Mouse (Mus musculus) adrenal gland (tissue): ENCODE data around the gene Hist2h2bb.
"Not testable (repeated sequence)": the region's sequence is repeated elsewhere in the genome, so short reads cannot be mapped to it uniquely, and the experiment has no call there.

Experiments used
- intact Hi-C: fragments of 180-260 bp; cut with DNase I; formaldehyde crosslinking; loops from one replicate; pipeline ENCODE4 v1.15.1; 2025

Gene Hist2h2bb

GRCm38 (mm10) chr3:96262979-96263550, 6.5 kb upstream of the Hist2h2bb start, which contains the start of gene Hist2h4:
TSS of gene Hist2h4 (minus strand) at chr3:96263311.
- intact Hi-C loops, result loop anchor here (5.0 kb wide), 1 partner anchor 46 kb away; the partner anchor contains the start of genes Bola1 and Hist2h2ab

- intact Hi-C loops, result loop anchor here (5.0 kb wide), 1 partner anchor 46 kb away; the partner anchor contains the start of genes Bola1 and Hist2h2ab
Observed at GRCm38 (mm10) chr3:96263558-96264403, 5.8 kb upstream of the Hist2h2bb start.

DNA sequence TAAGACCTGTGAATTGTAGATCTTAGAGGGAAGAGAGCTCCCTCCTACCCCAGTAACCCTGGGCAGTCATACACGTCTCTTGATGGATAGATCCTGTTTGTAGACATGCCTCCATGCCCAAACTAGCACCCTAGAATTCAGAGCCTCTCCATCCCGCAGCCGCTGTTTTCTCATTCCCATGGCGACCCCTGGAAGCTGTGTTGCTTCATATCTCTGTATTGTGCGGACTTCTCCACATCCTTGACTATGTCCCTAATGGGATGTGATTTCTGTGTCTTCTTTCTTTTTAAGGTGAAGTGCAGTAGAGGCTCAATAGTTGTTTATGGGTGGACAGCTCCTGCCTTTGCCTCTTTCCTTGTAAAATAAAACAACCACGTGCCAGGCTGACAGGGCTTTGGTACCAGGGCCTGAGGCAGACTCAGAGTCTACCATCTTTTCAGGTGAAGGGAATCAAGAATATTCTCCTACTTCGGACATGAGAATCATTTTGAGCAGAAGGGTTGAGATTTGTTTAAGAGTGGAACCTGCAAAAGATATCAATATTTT, 5.1 kb upstream of the Hist2h2bb start:
- intact Hi-C loops, result loop anchor here (5.0 kb wide), 1 partner anchor 47 kb away; the partner anchor contains the start of genes Bola1 and Hist2h2ab

- intact Hi-C loops, result no loop called here
Observed at GRCm38 (mm10) chr3:96266132-96266710, 3.3 kb upstream of the Hist2h2bb start.

DNA sequence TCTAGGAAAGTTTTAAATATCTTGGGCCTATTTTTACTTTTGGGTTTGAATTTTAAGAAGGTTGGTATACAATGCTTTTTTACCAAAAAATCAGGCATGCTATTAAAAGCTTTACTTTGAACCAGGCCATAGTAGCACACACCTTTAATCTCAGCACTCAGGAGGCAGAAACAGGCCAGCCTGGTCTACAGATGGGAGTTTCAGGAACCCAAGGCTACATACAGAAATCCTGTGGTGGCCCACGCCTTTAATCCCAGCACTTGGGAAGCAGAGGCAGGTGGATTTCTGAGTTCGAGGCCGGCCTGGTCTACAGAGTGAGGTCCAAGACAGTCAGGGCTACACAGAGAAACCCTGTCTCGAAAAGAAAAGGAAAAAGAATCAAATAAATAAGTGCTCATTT, 2.0 kb upstream of the Hist2h2bb start:
- intact Hi-C loops, result no loop called here

- intact Hi-C loops, result no loop called here
Observed at GRCm38 (mm10) chr3:96268051-96268775, 1.3 kb upstream of the Hist2h2bb start, which contains the start of gene Hist2h3b. TSS of gene Hist2h3b (plus strand) at chr3:96268654.

DNA sequence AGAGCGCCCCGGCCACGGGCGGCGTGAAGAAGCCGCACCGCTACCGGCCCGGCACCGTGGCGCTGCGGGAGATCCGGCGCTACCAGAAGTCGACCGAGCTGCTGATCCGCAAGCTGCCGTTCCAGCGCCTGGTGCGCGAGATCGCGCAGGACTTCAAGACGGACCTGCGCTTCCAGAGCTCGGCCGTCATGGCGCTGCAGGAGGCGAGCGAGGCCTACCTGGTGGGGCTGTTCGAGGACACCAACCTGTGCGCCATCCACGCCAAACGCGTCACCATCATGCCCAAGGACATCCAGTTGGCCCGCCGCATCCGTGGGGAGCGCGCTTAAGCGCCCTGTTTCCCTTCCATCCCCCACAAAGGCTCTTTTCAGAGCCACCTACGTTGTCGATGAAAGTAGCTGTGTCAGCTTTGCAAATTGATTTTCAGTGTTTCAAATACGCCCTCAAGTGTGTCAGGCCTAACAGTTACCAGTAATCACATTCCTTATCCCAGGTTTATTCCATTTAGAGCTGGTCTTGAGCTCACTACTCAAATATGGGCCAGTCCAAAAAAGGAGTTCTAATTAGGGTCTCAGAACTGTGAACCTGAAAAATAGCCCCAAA, 675 bp upstream of the Hist2h2bb start:
- intact Hi-C loops, result not testable (repeated sequence)

DNA sequence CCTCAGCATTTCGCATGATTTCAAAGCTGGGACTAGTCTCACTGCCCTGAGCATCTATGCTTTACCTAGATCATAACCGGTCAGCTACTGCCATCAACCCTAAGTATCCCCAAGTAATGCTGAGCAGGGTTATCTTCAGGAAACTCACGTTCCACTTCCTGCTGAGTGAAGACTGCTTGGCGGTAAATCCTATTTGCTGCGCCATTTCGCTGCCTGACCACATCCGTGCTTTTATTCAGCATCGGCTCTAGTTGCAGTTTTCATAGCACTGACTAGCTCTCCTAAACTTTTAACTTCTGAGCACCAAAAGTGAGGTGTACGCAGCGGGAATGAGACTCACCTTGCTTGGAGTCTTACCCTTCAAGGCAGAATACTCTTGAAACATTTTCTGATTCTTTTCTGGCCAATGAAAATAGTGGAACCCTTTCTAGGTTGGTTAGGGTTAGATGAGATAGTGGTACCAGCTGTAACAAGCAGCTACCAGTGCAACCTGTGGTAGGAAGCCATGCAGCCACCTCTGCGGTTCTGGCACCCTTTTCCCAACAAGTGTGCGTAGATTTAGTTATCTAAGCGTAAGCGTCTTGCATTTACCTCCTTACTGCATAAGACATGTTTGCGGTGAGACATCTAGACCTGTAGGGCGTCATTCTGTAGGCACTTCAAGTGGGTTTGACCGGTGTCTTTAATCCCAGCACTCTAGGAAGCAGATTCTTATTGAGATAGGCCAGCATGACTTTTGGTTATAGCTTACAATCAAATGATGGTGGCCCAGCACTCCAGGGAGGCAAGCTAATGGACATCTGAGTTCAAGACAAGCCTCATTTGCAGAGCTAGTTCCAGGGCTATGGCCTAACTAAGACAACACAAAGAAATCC, 4.3 kb downstream of the Hist2h2bb start:
- intact Hi-C loops, result no loop called here

- intact Hi-C loops, result loop anchor here (5.0 kb wide), 1 partner anchor 165 kb away; no protein-coding TSS in a partner anchor
Observed at GRCm38 (mm10) chr3:96277428-96277799, 7.9 kb downstream of the Hist2h2bb start.

- intact Hi-C loops, result loop anchor here (5.0 kb wide), 1 partner anchor 164 kb away; no protein-coding TSS in a partner anchor
Observed at GRCm38 (mm10) chr3:96277800-96278624, 8.5 kb downstream of the Hist2h2bb start.

GRCm38 (mm10) chr3:96280660-96281059, 11.1 kb downstream of the Hist2h2bb start:
- intact Hi-C loops, result loop anchor here (5.0 kb wide), 1 partner anchor 222 kb away; no protein-coding TSS in a partner anchor

- intact Hi-C loops, result loop anchor here (5.0 kb wide), 1 partner anchor 218 kb away; no protein-coding TSS in a partner anchor
Observed at GRCm38 (mm10) chr3:96284457-96284856, 14.9 kb downstream of the Hist2h2bb start.

DNA sequence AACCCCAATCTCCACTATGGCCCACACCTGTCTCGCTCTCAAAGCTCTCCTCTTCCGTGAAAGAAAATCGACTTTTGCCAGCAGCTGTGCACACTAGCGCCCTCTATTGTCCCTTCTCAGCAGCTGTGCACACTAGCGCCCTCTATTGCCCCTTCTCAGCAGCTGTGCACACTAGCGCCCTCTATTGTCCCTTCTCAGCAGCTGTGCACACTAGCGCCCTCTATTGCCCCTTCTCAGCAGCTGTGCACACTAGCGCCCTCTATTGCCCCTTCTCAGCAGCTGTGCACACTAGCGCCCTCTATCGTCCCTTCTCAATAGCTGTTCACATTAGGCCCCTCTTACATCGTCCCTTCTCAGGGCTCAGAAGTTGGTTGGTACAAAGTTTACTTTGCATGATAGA, 17.8 kb downstream of the Hist2h2bb start:
- intact Hi-C loops, result not testable (repeated sequence)

GRCm38 (mm10) chr3:96289201-96289600, 19.6 kb downstream of the Hist2h2bb start:
- intact Hi-C loops, result no loop called here

DNA sequence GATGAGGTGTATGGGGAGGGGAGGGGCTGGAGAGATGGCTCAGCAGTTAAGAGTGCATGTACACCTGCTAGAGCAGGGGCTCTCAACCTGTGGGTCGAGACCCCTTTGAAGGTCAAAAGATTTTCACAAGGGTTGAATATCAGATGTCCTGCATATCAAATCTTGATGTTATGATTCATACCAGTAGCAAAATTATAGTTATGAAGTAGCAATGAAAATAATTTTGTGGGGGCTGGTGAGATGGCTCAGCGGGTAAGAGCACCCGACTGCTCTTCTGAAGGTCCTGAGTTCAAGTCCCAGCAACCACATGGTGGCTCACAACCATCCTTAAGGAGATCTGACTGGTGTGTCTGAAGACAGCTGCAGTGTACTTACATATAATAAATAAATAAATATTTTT, 21.2 kb downstream of the Hist2h2bb start:
- intact Hi-C loops, result not testable (repeated sequence)

GRCm38 (mm10) chr3:96292641-96293040, 23.1 kb downstream of the Hist2h2bb start:
- intact Hi-C loops, result no loop called here

DNA sequence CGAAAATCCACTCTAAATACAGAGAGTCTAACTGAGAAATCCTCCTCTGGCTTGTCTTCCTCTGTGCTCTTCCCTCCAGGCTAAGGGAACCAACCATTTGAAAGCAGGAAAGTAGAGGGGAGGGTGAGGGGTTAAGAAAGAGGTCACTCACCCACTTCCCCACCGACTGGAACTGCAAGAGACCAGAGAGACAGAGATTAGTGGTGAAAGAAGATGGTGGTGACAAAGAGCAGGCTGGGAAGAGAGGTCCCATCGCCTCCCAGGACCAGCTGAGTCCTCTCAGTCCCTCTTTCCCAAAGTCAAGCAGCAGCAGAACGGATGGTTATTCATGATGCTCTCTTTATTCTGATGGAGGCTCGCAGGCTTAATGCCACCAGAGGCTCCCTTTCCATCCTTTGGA, 23.8 kb downstream of the Hist2h2bb start:
- intact Hi-C loops, result no loop called here

GRCm38 (mm10) chr3:96293787-96294186, 24.2 kb downstream of the Hist2h2bb start, which contains the start of gene Fcgr1:
TSS of gene Fcgr1 (minus strand) at chr3:96293969.
- intact Hi-C loops, result no loop called here
